In the genomic region with DNA sequence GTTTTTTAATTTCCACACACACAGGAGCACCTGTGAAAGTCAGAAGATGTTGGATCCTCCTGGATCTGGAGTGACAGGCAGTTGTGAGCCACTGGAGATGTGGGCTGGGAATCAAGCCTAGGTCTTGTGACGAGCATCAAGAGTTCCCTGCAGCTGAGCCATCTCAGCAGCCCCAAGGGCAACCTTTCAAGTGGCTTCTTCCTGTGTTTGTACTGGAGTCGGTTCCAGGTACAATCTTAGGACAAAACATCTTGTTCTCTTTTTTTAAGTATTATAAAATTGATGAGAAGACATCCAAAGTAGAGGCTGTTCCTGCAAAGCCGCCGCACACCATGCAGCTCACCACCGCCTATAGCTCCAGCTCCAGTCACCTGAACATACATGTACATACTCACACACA, we compare ENCODE assay signal across 13 mouse cellular contexts.
"Had no signal": no experiment of that assay in that cellular context is flagged by ENCODE, and none has a peak within 500 bp of the region (broad histone marks: within the 10 kb centered on the region; RNA-seq: fewer than 3 reads in every experiment).

No protein-coding gene starts in this region.

- H3K4me3 ChIP-seq: intestine, embryonic 15.5 days; neural tube, embryonic 12.5 days had no signal

- H3K27ac ChIP-seq: intestine, embryonic 15.5 days; kidney, embryonic 15.5 days; limb, embryonic 13.5 days; liver, embryonic 14.5 days; neural tube, embryonic 12.5 days; stomach, postnatal 0 days had no signal

- H3K36me3 ChIP-seq: intestine, embryonic 15.5 days; kidney, embryonic 15.5 days; limb, embryonic 13.5 days; neural tube, embryonic 12.5 days had no signal

- DNase-seq: kidney, adult 18-20 months; kidney, postnatal 14 days; left cerebral cortex, postnatal 4 days; lung, postnatal 14 days; thymus, adult 2 months; thymus, postnatal 25 days had no signal

- H3K9ac ChIP-seq: intestine, embryonic 15.5 days; kidney, embryonic 15.5 days; limb, embryonic 13.5 days; liver, embryonic 14.5 days; lung, embryonic 14.5 days; neural tube, embryonic 12.5 days had no signal

- H3K4me2 ChIP-seq: intestine, embryonic 15.5 days had no signal

- H3K9me3 ChIP-seq: intestine, embryonic 15.5 days; kidney, embryonic 15.5 days; limb, embryonic 13.5 days; neural tube, embryonic 12.5 days had no signal

- ATAC-seq: intestine, embryonic 15.5 days had no signal

- H3K27me3 ChIP-seq: intestine, embryonic 15.5 days; kidney, embryonic 15.5 days; limb, embryonic 13.5 days; neural tube, embryonic 12.5 days had no signal
